Mouse (Mus musculus): ENCODE results near the gene Trex2. TPM values are rescaled to one million over a fixed set of nuclear protein-coding genes. Genes with fewer than 3 reads are reported as not detected.
"Not testable (repeated sequence)": the region's sequence is repeated elsewhere in the genome, so short reads cannot be mapped to it uniquely, and the experiment has no call there.

The Trex2 gene
- total and polyA plus RNA-seq, 3 experiments = not detected

DNA sequence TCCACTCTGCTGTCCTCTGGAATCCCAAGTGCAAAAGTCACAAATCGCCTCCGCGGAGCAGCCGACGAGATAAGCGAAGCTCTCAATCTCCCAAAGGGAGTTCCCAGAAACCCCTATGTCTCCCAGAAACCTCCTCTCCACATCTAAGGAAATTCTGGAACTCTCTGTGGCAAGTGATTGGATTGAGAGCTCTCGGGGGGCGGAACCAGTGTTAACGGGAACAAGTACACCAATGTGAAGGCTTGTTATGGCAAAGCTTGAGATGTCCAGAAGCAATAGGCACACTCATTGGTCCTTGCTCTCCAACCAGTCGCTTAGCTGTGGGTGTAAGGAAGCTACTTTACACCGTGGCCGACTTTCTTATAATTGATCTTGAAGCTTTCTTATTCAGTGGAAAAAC lies 33.5 kb downstream of the Trex2 start:
- no peak for ATAC-seq (ENCODE audit: extremely low read depth, insufficient number of reproducible peaks, low FRiP score, poor library complexity, severe bottlenecking)
- no peak for DNase-seq (ENCODE audit: low spot score)
- no peaks in the 10 kb centered on the region for H3K36me3 ChIP-seq (replicated peaks)
- H3K9me3 ChIP-seq (replicated peaks) = no peaks in the 10 kb centered on the region
- TF ChIP-seq GATA2 (IDR thresholded peaks at IDR 0.05; ENCODE audit: borderline replicate concordance, low read depth, low read length) = no peak
- TF ChIP-seq TAL1 (conservative IDR thresholded peaks at IDR 0.05; ENCODE audit: low read depth, low read length) = no peak
- TF ChIP-seq CTCF (IDR thresholded peaks at IDR 0.05; ENCODE audit: low read depth, low read length) = no peak
- TF ChIP-seq GATA1 (IDR thresholded peaks at IDR 0.05; ENCODE audit: borderline replicate concordance, low read length) = no peak
- TF ChIP-seq POLR2AphosphoS5 (IDR thresholded peaks at IDR 0.05; ENCODE audit: insufficient replicate concordance, low read depth, low read length) = no peak
- no peak overlapping the region for H3K4me3 ChIP-seq (ENCODE audit: low read depth, low read length)
- H3K27me3 ChIP-seq (ENCODE audit: insufficient read depth, low read length) = peaks cover 3% of the 10 kb centered on the region; the same call in 1 of the 2 replicates
- no peaks in the 10 kb centered on the region for H3K4me1 ChIP-seq (ENCODE audit: insufficient read depth, low read depth, low read length)

DNA sequence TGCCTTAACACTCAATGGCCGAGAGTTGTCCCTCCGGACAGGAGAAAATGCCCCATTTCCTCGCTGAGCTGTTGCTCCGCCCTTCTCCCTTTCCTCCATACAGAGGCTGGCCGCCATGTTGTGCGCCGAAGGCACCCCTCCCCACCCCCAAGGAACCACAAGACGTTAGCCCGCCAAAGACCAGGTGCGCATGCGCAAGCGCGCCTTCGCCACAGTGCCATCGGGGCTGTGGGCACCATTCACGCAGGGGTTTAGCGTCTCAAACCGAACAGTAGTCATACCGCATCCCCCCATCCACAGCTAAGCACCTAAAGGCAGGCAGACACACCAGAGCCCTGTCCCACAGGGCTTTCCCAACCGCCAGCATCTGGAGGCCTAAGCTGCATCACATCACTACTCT lies 34.2 kb downstream of the Trex2 start:
- no peak for DNase-seq (ENCODE audit: low spot score)
- TF ChIP-seq CTCF (IDR thresholded peaks at IDR 0.05; ENCODE audit: low read depth, low read length) = no peak
- TF ChIP-seq POLR2AphosphoS5 (IDR thresholded peaks at IDR 0.05; ENCODE audit: insufficient replicate concordance, low read depth, low read length) = no peak
- TF ChIP-seq GATA2 (IDR thresholded peaks at IDR 0.05; ENCODE audit: borderline replicate concordance, low read depth, low read length) = no peak
- TF ChIP-seq TAL1 (conservative IDR thresholded peaks at IDR 0.05; ENCODE audit: low read depth, low read length) = no peak
- TF ChIP-seq GATA1 (IDR thresholded peaks at IDR 0.05; ENCODE audit: borderline replicate concordance, low read length) = no peak
- Histone ChIP-seq H3K27me3 (ENCODE audit: insufficient read depth, low read length) (peaks cover 3% of the 10 kb centered on the region; the same call in 1 of the 2 replicates), H3K9me3 (replicated peaks) (no peaks in the 10 kb centered on the region), H3K36me3 (replicated peaks) (no peaks in the 10 kb centered on the region), H3K4me3 (ENCODE audit: low read depth, low read length) (no peak overlapping the region), H3K4me1 (ENCODE audit: insufficient read depth, low read depth, low read length) (no peaks in the 10 kb centered on the region)
- ATAC-seq (ENCODE audit: extremely low read depth, insufficient number of reproducible peaks, low FRiP score, poor library complexity, severe bottlenecking) = no peak

DNA sequence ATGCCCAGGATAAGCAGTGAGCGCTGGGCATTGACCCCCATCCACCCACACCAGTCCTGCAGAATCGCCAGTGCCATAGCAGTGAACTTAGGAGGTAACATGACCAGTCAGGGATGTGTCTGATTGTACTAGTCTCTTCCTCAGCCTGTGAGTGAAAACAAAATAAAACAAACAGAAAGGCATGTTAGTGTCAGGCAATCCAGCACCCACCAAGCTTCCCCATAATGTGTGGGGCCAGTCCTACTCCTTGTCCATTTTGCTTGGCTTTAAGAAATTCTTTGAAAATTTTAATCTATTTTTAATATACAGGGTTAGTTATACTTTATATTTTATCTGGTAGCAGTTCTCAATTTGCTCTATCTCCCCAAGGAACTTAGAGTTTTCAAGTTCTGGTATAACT lies 36.5 kb downstream of the Trex2 start, which contains the start of gene Gm18336:
Gene Gm18336, minus strand, starts transcription at position 101 of the 400 bp plus-strand sequence.
- not testable (repeated sequence) for H3K27me3 ChIP-seq (ENCODE audit: insufficient read depth, low read length); ATAC-seq (ENCODE audit: extremely low read depth, insufficient number of reproducible peaks, low FRiP score, poor library complexity, severe bottlenecking); H3K36me3 ChIP-seq (replicated peaks); H3K4me1 ChIP-seq (ENCODE audit: insufficient read depth, low read depth, low read length); DNase-seq (ENCODE audit: low spot score); H3K4me3 ChIP-seq (ENCODE audit: low read depth, low read length); H3K9me3 ChIP-seq (replicated peaks)

DNA sequence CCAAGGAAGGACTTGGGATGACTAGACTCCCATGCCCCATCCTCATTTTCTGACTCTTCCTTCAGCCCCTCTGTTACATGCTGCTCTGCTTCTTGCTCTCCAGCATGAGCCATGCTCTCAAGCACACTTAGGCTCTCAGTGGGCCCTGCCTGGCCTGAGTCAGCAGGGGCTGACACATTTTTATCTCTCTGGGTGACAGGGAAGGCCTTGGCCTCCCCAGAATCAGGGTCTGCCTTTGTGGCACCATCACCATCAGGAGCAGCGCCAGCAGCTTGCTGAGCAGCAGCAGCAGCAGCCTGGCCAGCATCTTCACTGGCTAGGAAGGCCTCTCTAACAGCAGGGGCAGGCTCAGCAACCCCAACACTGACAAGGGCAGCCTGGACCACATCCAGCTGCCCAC lies 38.7 kb downstream of the Trex2 start:
- no peaks in the 10 kb centered on the region for H3K4me1 ChIP-seq (ENCODE audit: insufficient read depth, low read depth, low read length)
- peaks cover 3% of the 10 kb centered on the region; the same call in 1 of the 2 replicates for H3K27me3 ChIP-seq (ENCODE audit: insufficient read depth, low read length)
- DNase-seq (ENCODE audit: low spot score) = no peak
- H3K36me3 ChIP-seq (replicated peaks) = no peaks in the 10 kb centered on the region
- TF ChIP-seq CTCF (IDR thresholded peaks at IDR 0.05; ENCODE audit: low read depth, low read length) (no peak), TAL1 (conservative IDR thresholded peaks at IDR 0.05; ENCODE audit: low read depth, low read length) (no peak), POLR2AphosphoS5 (IDR thresholded peaks at IDR 0.05; ENCODE audit: insufficient replicate concordance, low read depth, low read length) (no peak), GATA2 (IDR thresholded peaks at IDR 0.05; ENCODE audit: borderline replicate concordance, low read depth, low read length) (no peak), GATA1 (IDR thresholded peaks at IDR 0.05; ENCODE audit: borderline replicate concordance, low read length) (no peak)
- H3K4me3 ChIP-seq (ENCODE audit: low read depth, low read length) = no peak overlapping the region
- no peaks in the 10 kb centered on the region for H3K9me3 ChIP-seq (replicated peaks)
- no peak for ATAC-seq (ENCODE audit: extremely low read depth, insufficient number of reproducible peaks, low FRiP score, poor library complexity, severe bottlenecking)

DNA sequence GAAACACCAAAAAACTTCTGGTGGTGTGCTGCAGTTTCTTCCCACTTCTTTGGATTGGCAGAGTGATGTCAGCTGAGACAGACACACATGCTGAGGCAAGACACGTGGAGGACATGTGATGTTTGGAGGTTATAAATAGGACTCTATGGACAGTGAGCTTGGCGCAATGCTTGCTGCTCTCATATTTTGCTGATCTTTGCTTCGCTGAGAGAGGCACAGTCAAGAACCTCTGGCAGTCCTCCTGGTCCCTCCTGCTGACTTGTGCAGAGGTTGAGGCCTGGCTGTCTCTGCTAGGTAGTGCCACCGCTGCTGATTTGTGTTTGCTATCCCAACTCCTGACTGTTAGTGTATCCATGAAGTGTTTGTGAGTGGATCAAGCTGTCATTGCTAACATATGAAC lies 43.7 kb downstream of the Trex2 start:
- no peak for ATAC-seq (ENCODE audit: extremely low read depth, insufficient number of reproducible peaks, low FRiP score, poor library complexity, severe bottlenecking)

DNA sequence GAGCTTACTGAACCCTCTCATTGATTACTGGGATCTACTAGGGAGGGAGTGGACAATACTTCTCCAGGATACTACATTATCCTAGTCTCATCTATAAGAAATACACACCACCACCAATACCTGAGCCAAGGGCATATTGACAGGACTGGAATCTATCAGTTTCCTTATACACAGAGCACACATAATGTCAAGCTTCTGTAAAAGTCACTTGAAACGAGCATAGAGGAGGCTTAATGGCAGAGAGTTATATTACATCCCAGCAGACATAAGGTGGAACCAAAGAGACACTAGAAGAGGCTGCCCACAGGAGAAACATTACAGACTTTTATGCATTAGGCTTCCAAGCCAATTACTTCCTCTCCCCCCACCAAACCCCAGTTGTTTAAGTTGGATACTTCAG lies 50.2 kb downstream of the Trex2 start:
- no peaks in the 10 kb centered on the region for H3K27me3 ChIP-seq (ENCODE audit: insufficient read depth, low read length)
- no peak overlapping the region for H3K4me3 ChIP-seq (ENCODE audit: low read depth, low read length)
- DNase-seq (ENCODE audit: low spot score) (no peak), ATAC-seq (ENCODE audit: extremely low read depth, insufficient number of reproducible peaks, low FRiP score, poor library complexity, severe bottlenecking) (no peak)
- no peaks in the 10 kb centered on the region for H3K36me3 ChIP-seq (replicated peaks)
- H3K4me1 ChIP-seq (ENCODE audit: insufficient read depth, low read depth, low read length) = no peaks in the 10 kb centered on the region
- H3K9me3 ChIP-seq (replicated peaks) = no peaks in the 10 kb centered on the region
- TF ChIP-seq GATA2 (IDR thresholded peaks at IDR 0.05; ENCODE audit: borderline replicate concordance, low read depth, low read length) = no peak
- TF ChIP-seq TAL1 (conservative IDR thresholded peaks at IDR 0.05; ENCODE audit: low read depth, low read length) = no peak
- no peak for TF ChIP-seq CTCF (IDR thresholded peaks at IDR 0.05; ENCODE audit: low read depth, low read length)

More for the DNA sequence above, 43.7 kb downstream of the Trex2 start:
- TF ChIP-seq GATA1 (IDR thresholded peaks at IDR 0.05; ENCODE audit: borderline replicate concordance, low read length) (no peak), TAL1 (conservative IDR thresholded peaks at IDR 0.05; ENCODE audit: low read depth, low read length) (no peak), GATA2 (IDR thresholded peaks at IDR 0.05; ENCODE audit: borderline replicate concordance, low read depth, low read length) (no peak), CTCF (IDR thresholded peaks at IDR 0.05; ENCODE audit: low read depth, low read length) (no peak), POLR2AphosphoS5 (IDR thresholded peaks at IDR 0.05; ENCODE audit: insufficient replicate concordance, low read depth, low read length) (no peak)
- H3K4me3 ChIP-seq (ENCODE audit: low read depth, low read length) = no peak overlapping the region
- no peaks in the 10 kb centered on the region for H3K27me3 ChIP-seq (ENCODE audit: insufficient read depth, low read length)
- no peak for DNase-seq (ENCODE audit: low spot score)
- no peaks in the 10 kb centered on the region for H3K4me1 ChIP-seq (ENCODE audit: insufficient read depth, low read depth, low read length)
- no peaks in the 10 kb centered on the region for H3K36me3 ChIP-seq (replicated peaks)
- H3K9me3 ChIP-seq (replicated peaks) = no peaks in the 10 kb centered on the region

DNA sequence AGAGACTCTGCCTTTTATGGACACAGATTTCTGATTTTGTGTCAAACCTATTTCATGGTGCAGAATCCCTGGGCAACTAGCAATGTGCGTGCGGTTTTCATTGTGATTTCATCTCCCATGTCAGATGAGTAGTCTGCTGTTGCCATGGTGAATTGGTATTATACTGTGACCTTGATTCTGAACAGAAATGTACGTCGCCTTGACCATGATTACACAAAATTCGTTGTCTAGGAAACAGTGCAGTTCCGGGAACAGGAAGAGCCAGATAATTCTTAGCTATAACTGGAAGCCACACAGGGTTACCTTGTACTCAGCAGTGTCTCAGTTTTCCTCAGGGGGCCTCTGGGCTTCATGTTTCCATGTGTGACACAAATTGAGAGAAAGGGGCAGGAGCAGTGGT lies 50.7 kb downstream of the Trex2 start:
- H3K27me3 ChIP-seq (ENCODE audit: insufficient read depth, low read length) = no peaks in the 10 kb centered on the region
- TF ChIP-seq TAL1 (conservative IDR thresholded peaks at IDR 0.05; ENCODE audit: low read depth, low read length) = no peak
- TF ChIP-seq CTCF (IDR thresholded peaks at IDR 0.05; ENCODE audit: low read depth, low read length) = no peak
- no peak for TF ChIP-seq POLR2AphosphoS5 (IDR thresholded peaks at IDR 0.05; ENCODE audit: insufficient replicate concordance, low read depth, low read length)
- no peak for TF ChIP-seq GATA2 (IDR thresholded peaks at IDR 0.05; ENCODE audit: borderline replicate concordance, low read depth, low read length)
- no peak for TF ChIP-seq GATA1 (IDR thresholded peaks at IDR 0.05; ENCODE audit: borderline replicate concordance, low read length)
- H3K9me3 ChIP-seq (replicated peaks) = no peaks in the 10 kb centered on the region

More for the DNA sequence above, 50.7 kb downstream of the Trex2 start:
- ATAC-seq (ENCODE audit: extremely low read depth, insufficient number of reproducible peaks, low FRiP score, poor library complexity, severe bottlenecking) (no peak), DNase-seq (ENCODE audit: low spot score) (no peak)
- H3K4me3 ChIP-seq (ENCODE audit: low read depth, low read length) = no peak overlapping the region
- H3K4me1 ChIP-seq (ENCODE audit: insufficient read depth, low read depth, low read length) = no peaks in the 10 kb centered on the region
- no peaks in the 10 kb centered on the region for H3K36me3 ChIP-seq (replicated peaks)

Other genes starting within 250 kb of the Trex2 start
- gene Xlr3b, start 243.1 kb downstream of the Trex2 start, total RNA-seq (2014; fragmentation: Nextera tagmentation) = not detected in 2 replicates
- 0.11 TPM in 1 of 2 replicates, not detected in the other for gene Xlr3b, start 243.1 kb downstream of the Trex2 start, total RNA-seq (2017)
- not detected in 2 replicates for gene Xlr3b, start 243.1 kb downstream of the Trex2 start, polyA plus RNA-seq (2012)
- gene Xlr4b, start 221.0 kb downstream of the Trex2 start, total RNA-seq (2014; fragmentation: Nextera tagmentation) = not detected in 2 replicates
- 0.11 TPM in 1 of 2 replicates, not detected in the other for gene Xlr4b, start 221.0 kb downstream of the Trex2 start, total RNA-seq (2017)
- not detected in 2 replicates for gene Xlr4b, start 221.0 kb downstream of the Trex2 start, polyA plus RNA-seq (2012)
- gene F8a, start 207.1 kb downstream of the Trex2 start, total RNA-seq (2014; fragmentation: Nextera tagmentation) = 2.0 and 2.3 TPM in 2 replicates
- gene F8a, start 207.1 kb downstream of the Trex2 start, total RNA-seq (2017) = 5.9 and 6.1 TPM in 2 replicates
- 14.7 and 18.2 TPM in 2 replicates for gene F8a, start 207.1 kb downstream of the Trex2 start, polyA plus RNA-seq (2012)
- gene Xlr4c, start 192.2 kb downstream of the Trex2 start, total RNA-seq (2014; fragmentation: Nextera tagmentation) = not detected in 2 replicates
- gene Xlr4c, start 192.2 kb downstream of the Trex2 start, total RNA-seq (2017) = 0.33 TPM in 1 of 2 replicates, not detected in the other
- not detected in 2 replicates for gene Xlr4c, start 192.2 kb downstream of the Trex2 start, polyA plus RNA-seq (2012)
- not detected in 2 replicates for gene Xlr3c, start 170.0 kb downstream of the Trex2 start, total RNA-seq (2014; fragmentation: Nextera tagmentation)
- 0.16 TPM in 1 of 2 replicates, not detected in the other for gene Xlr3c, start 170.0 kb downstream of the Trex2 start, total RNA-seq (2017)
- gene Xlr3c, start 170.0 kb downstream of the Trex2 start, polyA plus RNA-seq (2012) = not detected in 2 replicates
- gene Xlr5a, start 142.4 kb downstream of the Trex2 start, total RNA-seq (2014; fragmentation: Nextera tagmentation) = not detected in 2 replicates
- not detected in 2 replicates for gene Xlr5a, start 142.4 kb downstream of the Trex2 start, total RNA-seq (2017)
- not detected in 2 replicates for gene Xlr5a, start 142.4 kb downstream of the Trex2 start, polyA plus RNA-seq (2012)
- gene Xlr5c, start 142.4 kb downstream of the Trex2 start, total RNA-seq (2014; fragmentation: Nextera tagmentation) = not detected in 2 replicates
- gene Xlr5c, start 142.4 kb downstream of the Trex2 start, total RNA-seq (2017) = 0.27 TPM in 1 of 2 replicates, not detected in the other
- gene Xlr5c, start 142.4 kb downstream of the Trex2 start, polyA plus RNA-seq (2012) = not detected in 2 replicates
- not detected in 2 replicates for gene Gm45015, start 98.5 kb downstream of the Trex2 start, total RNA-seq (2014; fragmentation: Nextera tagmentation)
- not detected in 2 replicates for gene Gm45015, start 98.5 kb downstream of the Trex2 start, total RNA-seq (2017)
- not detected in 2 replicates for gene Gm45015, start 98.5 kb downstream of the Trex2 start, polyA plus RNA-seq (2012)
- gene Zfp275, start 92.7 kb downstream of the Trex2 start, total RNA-seq (2014; fragmentation: Nextera tagmentation) = 13.0 and 21.1 TPM in 2 replicates
- 9.4 and 9.9 TPM in 2 replicates for gene Zfp275, start 92.7 kb downstream of the Trex2 start, total RNA-seq (2017)
- 2.0 TPM in 2 replicates for gene Zfp275, start 92.7 kb downstream of the Trex2 start, polyA plus RNA-seq (2012)
- gene Gm18336, start 36.6 kb downstream of the Trex2 start, total RNA-seq (2014; fragmentation: Nextera tagmentation) = not detected in 2 replicates
- gene Gm18336, start 36.6 kb downstream of the Trex2 start, total RNA-seq (2017) = not detected in 2 replicates
- not detected in 2 replicates for gene Gm18336, start 36.6 kb downstream of the Trex2 start, polyA plus RNA-seq (2012)
- not detected in 2 replicates for gene Zfp92, start 24.2 kb downstream of the Trex2 start, total RNA-seq (2014; fragmentation: Nextera tagmentation)
- 0.06 TPM in 1 of 2 replicates, not detected in the other for gene Zfp92, start 24.2 kb downstream of the Trex2 start, total RNA-seq (2017)
- gene Zfp92, start 24.2 kb downstream of the Trex2 start, polyA plus RNA-seq (2012) = not detected in 2 replicates
- gene Haus7, start 23.7 kb upstream of the Trex2 start, total RNA-seq (2014; fragmentation: Nextera tagmentation) = 14.4 and 19.3 TPM in 2 replicates
- 34.1 and 35.2 TPM in 2 replicates for gene Haus7, start 23.7 kb upstream of the Trex2 start, total RNA-seq (2017)
- gene Haus7, start 23.7 kb upstream of the Trex2 start, polyA plus RNA-seq (2012) = 3.6 and 3.9 TPM in 2 replicates
- gene Bgn, start 48.3 kb upstream of the Trex2 start, total RNA-seq (2014; fragmentation: Nextera tagmentation) = not detected in 2 replicates
- 0.17 TPM in 1 of 2 replicates, not detected in the other for gene Bgn, start 48.3 kb upstream of the Trex2 start, total RNA-seq (2017)
- not detected in 2 replicates for gene Bgn, start 48.3 kb upstream of the Trex2 start, polyA plus RNA-seq (2012)
- not detected in 2 replicates for gene Atp2b3, start 67.7 kb upstream of the Trex2 start, total RNA-seq (2014; fragmentation: Nextera tagmentation)
- not detected in 2 replicates for gene Atp2b3, start 67.7 kb upstream of the Trex2 start, total RNA-seq (2017)
- not detected in 2 replicates for gene Atp2b3, start 67.7 kb upstream of the Trex2 start, polyA plus RNA-seq (2012)
- not detected in 2 replicates for gene Dusp9, start 204.1 kb upstream of the Trex2 start, total RNA-seq (2014; fragmentation: Nextera tagmentation)
- 0.16 and 0.23 TPM in 2 replicates for gene Dusp9, start 204.1 kb upstream of the Trex2 start, total RNA-seq (2017)
- 0.23 and 0.24 TPM in 2 replicates for gene Dusp9, start 204.1 kb upstream of the Trex2 start, polyA plus RNA-seq (2012)
- not detected in 2 replicates for gene Pnck, start 224.8 kb upstream of the Trex2 start, total RNA-seq (2014; fragmentation: Nextera tagmentation)
- gene Pnck, start 224.8 kb upstream of the Trex2 start, total RNA-seq (2017) = not detected in 2 replicates
- not detected in 2 replicates for gene Pnck, start 224.8 kb upstream of the Trex2 start, polyA plus RNA-seq (2012)
- gene Slc6a8, start 237.8 kb upstream of the Trex2 start, total RNA-seq (2014; fragmentation: Nextera tagmentation) = 4.1 and 6.1 TPM in 2 replicates
- gene Slc6a8, start 237.8 kb upstream of the Trex2 start, total RNA-seq (2017) = 9.9 and 12.7 TPM in 2 replicates
- 1.6 and 2.1 TPM in 2 replicates for gene Slc6a8, start 237.8 kb upstream of the Trex2 start, polyA plus RNA-seq (2012)

Data from G1E (cell line).